9 mouse cellular contexts compared by ENCODE assay signal in the genomic region with DNA sequence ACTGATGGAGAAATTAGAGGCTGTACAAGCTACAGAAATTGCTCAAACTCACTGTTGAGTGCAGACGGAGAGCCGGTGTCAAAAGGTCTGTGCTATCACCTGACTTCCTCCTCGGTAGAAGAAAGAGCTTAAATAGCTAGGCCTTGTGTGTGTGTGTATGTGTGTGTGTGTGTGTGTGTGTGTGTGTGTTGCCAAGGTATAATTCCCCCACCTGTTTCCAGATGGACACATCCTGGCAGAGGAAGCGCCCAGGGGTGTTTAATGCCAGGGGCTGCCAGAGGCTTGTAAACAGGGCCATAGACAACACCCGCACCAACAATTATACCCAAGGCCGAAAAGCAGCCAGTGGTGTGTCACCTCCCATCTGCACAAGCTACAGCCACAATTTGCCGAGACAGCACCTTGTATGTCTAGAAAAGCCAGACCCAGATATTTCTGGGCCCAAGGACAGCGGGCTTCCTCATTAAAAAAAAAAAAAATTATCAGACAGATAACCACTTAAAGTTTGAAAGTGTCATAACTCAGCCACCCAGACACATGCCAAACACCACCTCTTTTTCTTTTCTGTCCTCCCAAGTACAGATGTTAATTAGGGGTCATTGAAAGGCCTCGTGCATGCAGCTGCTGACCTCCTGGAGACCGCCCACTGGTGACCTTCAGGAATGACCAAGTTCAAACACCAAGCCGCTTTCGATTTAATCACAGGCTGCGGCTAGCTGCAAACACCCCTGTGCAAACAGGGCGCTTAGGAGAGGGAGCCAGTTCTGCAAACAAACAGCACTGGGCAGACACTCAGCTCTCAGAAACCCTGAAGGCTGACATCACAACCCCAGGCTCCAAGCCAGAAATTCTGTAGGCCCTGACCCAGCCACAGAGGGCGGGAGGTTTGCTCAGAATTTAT.
DNase-seq lines count a peak whose midpoint lies in the region; ATAC-seq and TF ChIP-seq lines count a peak whose summit lies in the region.
"Had no signal": no experiment of that assay in that cellular context is flagged by ENCODE, and none has a peak within 500 bp of the region (broad histone marks: within the 10 kb centered on the region; RNA-seq: fewer than 3 reads in every experiment).

No protein-coding gene starts in this region.

- WGBS in heart, embryonic 16.5 days, result 37% methylated on average over 15 of the region's 15 CpGs
- WGBS in forebrain, embryonic 11.5 days, result 77% methylated on average over 15 of the region's 15 CpGs

- ATAC-seq in heart, embryonic 16.5 days (replicated peaks; ENCODE audit: extremely low read depth, insufficient read depth, low FRiP score), result peak; percentile 62
- peak; percentile 30 for ATAC-seq in megakaryocyte, adult 5-6 weeks (ENCODE audit: poor library complexity, severe bottlenecking)
- no peak for ATAC-seq in forebrain, embryonic 11.5 days (replicated peaks; ENCODE audit: low FRiP score)

- TF ChIP-seq RAD21 in MEL (IDR thresholded peaks at IDR 0.05; ENCODE audit: low read depth, low read length), result no peak

- H3K79me2 ChIP-seq in MEL (ENCODE audit: control insufficient read depth, insufficient read depth, low read length, poor library complexity), result no peaks in the 10 kb centered on the region; the same call in 1 of the 2 replicates

- no peak for TF ChIP-seq CTCF in MEL (IDR thresholded peaks at IDR 0.05 in 2 of 3, conservative IDR thresholded peaks at IDR 0.05 in 1 of 3; ENCODE audit: control insufficient read depth in 1 of 3, insufficient read depth in 1 of 3, low read depth in 2 of 3, low read length in 3 of 3, poor library complexity in 1 of 3, severe bottlenecking in 1 of 3)

- H3K27ac ChIP-seq in MEL (ENCODE audit: control insufficient read depth, low read depth, low read length), result peak overlapping the region; percentile 73
- H3K27ac ChIP-seq in heart, embryonic 16.5 days (ENCODE audit: low read length), result peak overlapping the region; percentile 75
- H3K27ac ChIP-seq in forebrain, embryonic 11.5 days (ENCODE audit: low read depth, low read length), result no peak overlapping the region
- H3K27ac ChIP-seq: embryonic facial prominence, embryonic 15.5 days; neural tube, embryonic 12.5 days had no signal

- H3K4me2 ChIP-seq in heart, embryonic 16.5 days (ENCODE audit: low read depth, low read length), result peak overlapping the region; percentile 43
- H3K4me2 ChIP-seq in forebrain, embryonic 11.5 days (ENCODE audit: low read depth, low read length, severe bottlenecking), result no peak overlapping the region
- H3K4me2 ChIP-seq: embryonic facial prominence, embryonic 15.5 days; neural tube, embryonic 12.5 days had no signal

- no peaks in the 10 kb centered on the region for H3K9me3 ChIP-seq in MEL (replicated peaks; ENCODE audit: insufficient read depth, low read length)
- peaks cover 6% of the 10 kb centered on the region for H3K9me3 ChIP-seq in heart, embryonic 16.5 days (replicated peaks; ENCODE audit: control insufficient read depth, low read length)
- H3K9me3 ChIP-seq in forebrain, embryonic 11.5 days (ENCODE audit: control insufficient read depth, low read length), result no peaks in the 10 kb centered on the region
- H3K9me3 ChIP-seq: embryonic facial prominence, embryonic 15.5 days had no signal

- peak; percentile 35 for DNase-seq in MEL (ENCODE audit: low read depth, low spot score)
- peak; percentile 86 for DNase-seq in adrenal gland, postnatal 14 days
- DNase-seq in layer of hippocampus, adult 9-11 months, result peak; percentile 30
- no peak for DNase-seq in thymus, postnatal 14 days
- no peak for DNase-seq in forebrain, embryonic 11.5 days (ENCODE audit: low spot score)

- H3K9ac ChIP-seq in MEL (ENCODE audit: control insufficient read depth, low read depth, low read length, poor library complexity, severe bottlenecking), result peak overlapping the region; percentile 70
- H3K9ac ChIP-seq in heart, embryonic 16.5 days (ENCODE audit: low read length), result no peak overlapping the region
- H3K9ac ChIP-seq in forebrain, embryonic 11.5 days (ENCODE audit: low read length), result no peak overlapping the region
- H3K9ac ChIP-seq: embryonic facial prominence, embryonic 15.5 days; neural tube, embryonic 12.5 days had no signal

- H3K27me3 ChIP-seq in MEL (ENCODE audit: control insufficient read depth in 1 of 2, insufficient read depth in 2 of 2, low read length in 2 of 2), result no peaks in the 10 kb centered on the region
- H3K27me3 ChIP-seq in heart, embryonic 16.5 days (ENCODE audit: control insufficient read depth, insufficient read depth, low read length), result no peaks in the 10 kb centered on the region
- no peaks in the 10 kb centered on the region for H3K27me3 ChIP-seq in forebrain, embryonic 11.5 days (ENCODE audit: control insufficient read depth, insufficient read depth, low read length)
- H3K27me3 ChIP-seq: embryonic facial prominence, embryonic 15.5 days; neural tube, embryonic 12.5 days had no signal

- H3K36me3 ChIP-seq in MEL (ENCODE audit: control insufficient read depth in 1 of 2, insufficient read depth in 2 of 2, low read length in 2 of 2), result peaks cover 0 to 3% of the 10 kb centered on the region in 2 experiments; a peak in 2 of 4 replicates
- no peaks in the 10 kb centered on the region for H3K36me3 ChIP-seq in heart, embryonic 16.5 days (ENCODE audit: control insufficient read depth, insufficient read depth)
- no peaks in the 10 kb centered on the region for H3K36me3 ChIP-seq in forebrain, embryonic 11.5 days (ENCODE audit: control insufficient read depth, insufficient read depth, low read length)
- H3K36me3 ChIP-seq: embryonic facial prominence, embryonic 15.5 days; neural tube, embryonic 12.5 days had no signal

- H3K4me3 ChIP-seq in MEL (ENCODE audit: control insufficient read depth in 1 of 2, insufficient read depth in 1 of 2, low read depth in 2 of 2, low read length in 2 of 2), result peak overlapping the region; percentile 62 to 68
- no peak overlapping the region for H3K4me3 ChIP-seq in heart, embryonic 16.5 days (ENCODE audit: low read length)
- H3K4me3 ChIP-seq in forebrain, embryonic 11.5 days (ENCODE audit: low read depth, low read length), result no peak overlapping the region
- H3K4me3 ChIP-seq: embryonic facial prominence, embryonic 15.5 days; neural tube, embryonic 12.5 days had no signal

- TF ChIP-seq POLR2A in MEL (IDR thresholded peaks at IDR 0.05; ENCODE audit: control insufficient read depth in 1 of 2, insufficient read depth in 1 of 2, low read depth in 1 of 2, low read length in 2 of 2, poor library complexity in 1 of 2), result 0 out of 4 replicates have a peak, but pooled peaks of 1 of the 2 experiments have one; percentile 24

- no peak for TF ChIP-seq EP300 in MEL (IDR thresholded peaks at IDR 0.05; ENCODE audit: low read depth in 1 of 2, low read length in 2 of 2)

- peaks cover 0 to 10% of the 10 kb centered on the region in 2 experiments; a peak in 2 of 4 replicates for H3K4me1 ChIP-seq in MEL (ENCODE audit: control insufficient read depth in 1 of 2, insufficient read depth in 2 of 2, low read length in 2 of 2)
- peaks cover 13% of the 10 kb centered on the region for H3K4me1 ChIP-seq in heart, embryonic 16.5 days (ENCODE audit: control insufficient read depth, insufficient read depth, low read length)
- H3K4me1 ChIP-seq in forebrain, embryonic 11.5 days (replicated peaks; ENCODE audit: control insufficient read depth, insufficient read depth, low read length), result no peaks in the 10 kb centered on the region
- H3K4me1 ChIP-seq: embryonic facial prominence, embryonic 15.5 days; neural tube, embryonic 12.5 days had no signal

TF ChIP-seq in MEL, 35 proteins besides CTCF, POLR2A, EP300 and RAD21:
- TF ChIP-seq ZNF384 (IDR thresholded peaks at IDR 0.05; ENCODE audit: low read depth, low read length) (peak; percentile 89), ETS1 (IDR thresholded peaks at IDR 0.05; ENCODE audit: low read depth, low read length) (no peak), NELFE (IDR thresholded peaks at IDR 0.05; ENCODE audit: low read depth, low read length) (no peak), GATA1 (IDR thresholded peaks at IDR 0.05; ENCODE audit: low read depth, low read length) (peak; percentile 33; the same call in 1 of the 2 replicates), MXI1 (IDR thresholded peaks at IDR 0.05; ENCODE audit: low read depth, low read length) (peak; percentile 27; the same call in 1 of the 2 replicates), SIN3A (IDR thresholded peaks at IDR 0.05; ENCODE audit: low read length) (peak; percentile 11)

Comparison
In these comparisons a context has a peak if more than half of its experiments do, and no peak if none do; other contexts are left out.
1. DNase-seq: peak in MEL (single experiment), adrenal gland, postnatal 14 days (single experiment) and layer of hippocampus, adult 9-11 months (single experiment); none in thymus, postnatal 14 days (single experiment) and forebrain, embryonic 11.5 days (single experiment).
2. H3K4me3 ChIP-seq: peak in MEL (2 of 2); none in heart, embryonic 16.5 days (single experiment) and forebrain, embryonic 11.5 days (single experiment).